Mouse (Mus musculus): Measurements from ENCODE around the gene Sec22b. TPM values are rescaled to one million over a fixed set of nuclear protein-coding genes. Genes with fewer than 3 reads are reported as not detected.

The Sec22b gene
- polyA plus RNA-seq, 1 experiment from 2014 or later, result 106 TPM

DNA sequence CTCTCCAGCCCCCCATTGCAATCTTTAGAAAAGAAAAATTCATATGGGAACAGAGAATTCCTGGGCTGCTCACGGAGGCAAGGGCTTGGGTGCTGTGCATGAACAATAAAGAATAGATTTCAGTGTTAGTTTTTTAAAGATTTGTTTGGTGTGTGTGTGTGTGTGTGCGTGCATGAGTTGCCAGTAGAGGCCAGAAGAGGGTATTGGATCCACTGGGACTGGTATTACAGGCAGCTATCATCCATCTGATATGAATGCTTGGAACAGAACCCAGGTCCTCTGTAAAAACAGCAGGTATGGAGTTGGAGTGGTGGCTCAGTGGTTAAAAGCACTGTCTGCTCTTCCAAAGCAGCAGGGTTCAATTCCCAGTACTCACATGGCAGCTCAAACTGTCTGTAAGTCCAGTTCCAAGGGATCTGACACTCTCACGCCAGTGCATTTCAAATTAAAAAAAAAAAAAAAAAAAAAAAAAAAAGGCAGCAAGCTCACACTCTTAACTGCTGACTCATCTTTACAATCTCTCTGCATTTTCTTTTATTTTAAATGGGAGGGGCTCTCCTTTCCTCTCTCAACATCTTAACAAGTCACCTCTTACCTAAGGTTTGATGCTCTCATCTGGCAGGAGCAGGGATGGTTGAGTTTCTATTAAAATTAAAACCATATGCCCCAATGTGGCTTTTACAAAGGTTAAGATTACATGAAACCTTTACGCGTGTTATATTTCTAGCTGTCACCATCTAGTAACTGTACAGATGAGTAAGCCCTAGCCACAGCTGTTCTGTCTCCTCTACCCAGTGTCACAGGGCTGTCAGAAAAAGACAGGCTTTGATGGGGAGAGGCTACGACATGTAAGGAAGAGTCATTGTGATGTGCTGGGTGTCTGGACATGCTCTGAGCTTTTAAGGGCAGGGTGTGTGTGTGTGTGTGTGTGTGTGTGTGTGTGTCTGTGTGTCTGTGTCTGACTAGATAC, 33.6 kb downstream of the Sec22b start:
- H3K4me3 ChIP-seq, result no peak overlapping the region
- no peaks in the 10 kb centered on the region for H3K9me3 ChIP-seq
- H3K4me2 ChIP-seq, result no peak overlapping the region
- H3K27me3 ChIP-seq, result no peaks in the 10 kb centered on the region; the same call in 1 of the 2 replicates
- H3K27ac ChIP-seq (replicated peaks), result no peak overlapping the region
- ATAC-seq (ENCODE audit: low read depth), result no peak
- H3K36me3 ChIP-seq, result no peaks in the 10 kb centered on the region
- peaks cover 60% of the 10 kb centered on the region for H3K4me1 ChIP-seq (replicated peaks)
- H3K9ac ChIP-seq, result no peak overlapping the region
- WGBS, result 86% methylated on average over 6 of the region's 6 CpGs

DNA sequence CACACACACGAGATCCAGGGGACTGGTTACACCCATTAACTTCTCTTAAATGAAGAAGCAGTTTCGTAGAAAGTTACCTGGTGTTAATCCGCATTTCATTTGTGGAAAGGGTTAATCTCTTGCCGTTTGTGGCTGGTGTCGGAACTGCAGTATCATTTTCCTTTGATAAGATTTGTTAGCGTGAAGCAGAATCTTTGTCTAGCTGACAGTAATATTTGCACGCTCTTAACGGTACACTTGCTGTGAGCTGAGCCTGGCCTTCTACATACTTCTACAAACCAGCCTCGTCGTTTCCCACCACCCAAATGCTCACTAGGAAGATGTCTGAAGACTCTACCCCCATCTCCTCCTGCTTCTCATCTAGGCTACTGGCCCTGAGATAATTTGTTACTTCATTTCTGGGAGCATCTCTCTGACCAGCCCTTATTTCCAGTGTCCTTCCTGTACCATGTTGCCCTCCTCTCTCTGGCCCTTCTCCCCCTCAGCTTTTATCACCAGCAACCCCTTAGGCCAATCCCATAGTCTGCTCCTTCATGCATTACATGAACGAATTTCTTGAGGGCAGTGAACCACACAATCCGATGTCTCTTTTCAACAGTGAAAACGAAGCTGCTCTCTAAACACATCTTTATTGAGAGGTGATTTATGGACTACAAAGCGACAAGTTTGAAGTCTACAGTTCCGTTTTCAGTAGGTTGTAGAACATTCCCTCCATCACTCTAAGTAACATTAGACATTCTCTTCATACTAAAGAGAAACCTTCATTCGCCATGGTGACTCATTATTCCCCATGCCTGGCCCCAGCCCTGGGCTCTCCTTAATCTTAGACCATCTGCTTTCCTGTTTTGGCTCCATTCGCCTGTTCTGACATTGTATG, 36.3 kb downstream of the Sec22b start:
- Histone ChIP-seq H3K4me3 (no peak overlapping the region), H3K4me1 (replicated peaks) (peaks cover 63% of the 10 kb centered on the region), H3K27ac (replicated peaks) (0 out of 2 replicates have a peak overlapping the region, but pooled peaks have one; percentile 29), H3K9ac (no peak overlapping the region), H3K4me2 (no peak overlapping the region), H3K36me3 (no peaks in the 10 kb centered on the region), H3K9me3 (no peaks in the 10 kb centered on the region), H3K27me3 (peaks cover 4% of the 10 kb centered on the region; the same call in 1 of the 2 replicates)
- 23% methylated on average over 17 of the region's 17 CpGs for WGBS
- peak; percentile 51; the same call in 1 of the 2 replicates for ATAC-seq (ENCODE audit: low read depth)

GRCm38 (mm10) chr3:97937945-97938266, 36.9 kb downstream of the Sec22b start:
- Histone ChIP-seq H3K4me1 (replicated peaks) (peaks cover 63% of the 10 kb centered on the region), H3K27ac (replicated peaks) (0 out of 2 replicates have a peak overlapping the region, but pooled peaks have one; percentile 19), H3K9me3 (no peaks in the 10 kb centered on the region), H3K36me3 (no peaks in the 10 kb centered on the region), H3K4me3 (no peak overlapping the region), H3K9ac (no peak overlapping the region), H3K4me2 (no peak overlapping the region), H3K27me3 (peaks cover 4% of the 10 kb centered on the region; the same call in 1 of the 2 replicates)
- WGBS, result 34% methylated on average over 6 of the region's 6 CpGs
- no peak for ATAC-seq (ENCODE audit: low read depth)

DNA sequence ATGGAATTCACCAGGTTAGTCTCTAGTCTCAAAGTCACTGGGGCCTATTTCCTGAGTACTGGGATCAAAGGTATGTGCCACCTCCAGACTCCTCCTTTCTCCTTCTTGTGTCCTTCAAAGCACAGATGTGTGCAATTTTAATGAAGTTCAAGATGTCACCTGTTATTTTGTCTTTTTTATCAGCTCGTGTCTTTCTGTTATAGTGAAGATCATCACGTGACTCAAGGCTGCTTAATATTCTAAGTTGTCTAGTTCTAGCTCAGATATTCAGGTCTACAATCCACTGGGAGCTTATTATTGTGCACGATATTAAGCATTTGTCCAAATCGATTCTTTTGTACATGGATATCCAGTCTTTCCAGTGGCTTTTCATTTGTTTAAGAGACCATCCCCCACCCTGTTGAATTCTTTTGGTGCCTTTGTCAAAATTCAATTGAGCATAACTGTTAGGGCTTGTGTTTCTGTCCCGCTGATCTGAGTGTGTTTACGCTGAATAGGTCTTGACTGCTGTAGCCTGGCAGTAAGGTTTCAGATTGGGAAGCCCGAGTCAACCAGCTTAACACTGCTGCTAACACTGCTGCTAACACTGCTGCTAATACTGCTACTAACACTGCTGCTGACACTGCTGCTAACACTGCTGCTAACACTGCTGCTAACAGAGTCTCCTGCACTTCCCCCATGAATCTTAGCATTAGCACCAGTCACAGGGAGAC, 38.0 kb downstream of the Sec22b start:
- Histone ChIP-seq H3K27ac (replicated peaks) (peak overlapping the region; percentile 64), H3K4me1 (replicated peaks) (peaks cover 58% of the 10 kb centered on the region), H3K4me3 (no peak overlapping the region), H3K9ac (no peak overlapping the region), H3K36me3 (no peaks in the 10 kb centered on the region), H3K27me3 (peaks cover 4% of the 10 kb centered on the region), H3K9me3 (no peaks in the 10 kb centered on the region), H3K4me2 (no peak overlapping the region)
- ATAC-seq (ENCODE audit: low read depth), result no peak
- WGBS, result 11% methylated on average over 7 of the region's 7 CpGs

GRCm38 (mm10) chr3:97939626-97940510, 38.9 kb downstream of the Sec22b start:
- Histone ChIP-seq H3K9ac (peak overlapping the region; percentile 23; the same call in 1 of the 2 replicates), H3K27ac (replicated peaks) (peak overlapping the region; percentile 64), H3K36me3 (no peaks in the 10 kb centered on the region), H3K4me3 (no peak overlapping the region), H3K27me3 (peaks cover 4% of the 10 kb centered on the region), H3K9me3 (no peaks in the 10 kb centered on the region), H3K4me1 (replicated peaks) (peaks cover 58% of the 10 kb centered on the region), H3K4me2 (no peak overlapping the region)
- ATAC-seq (ENCODE audit: low read depth), result peak; percentile 21; the same call in 1 of the 2 replicates
- WGBS, result 4% methylated on average over 10 of the region's 10 CpGs

DNA sequence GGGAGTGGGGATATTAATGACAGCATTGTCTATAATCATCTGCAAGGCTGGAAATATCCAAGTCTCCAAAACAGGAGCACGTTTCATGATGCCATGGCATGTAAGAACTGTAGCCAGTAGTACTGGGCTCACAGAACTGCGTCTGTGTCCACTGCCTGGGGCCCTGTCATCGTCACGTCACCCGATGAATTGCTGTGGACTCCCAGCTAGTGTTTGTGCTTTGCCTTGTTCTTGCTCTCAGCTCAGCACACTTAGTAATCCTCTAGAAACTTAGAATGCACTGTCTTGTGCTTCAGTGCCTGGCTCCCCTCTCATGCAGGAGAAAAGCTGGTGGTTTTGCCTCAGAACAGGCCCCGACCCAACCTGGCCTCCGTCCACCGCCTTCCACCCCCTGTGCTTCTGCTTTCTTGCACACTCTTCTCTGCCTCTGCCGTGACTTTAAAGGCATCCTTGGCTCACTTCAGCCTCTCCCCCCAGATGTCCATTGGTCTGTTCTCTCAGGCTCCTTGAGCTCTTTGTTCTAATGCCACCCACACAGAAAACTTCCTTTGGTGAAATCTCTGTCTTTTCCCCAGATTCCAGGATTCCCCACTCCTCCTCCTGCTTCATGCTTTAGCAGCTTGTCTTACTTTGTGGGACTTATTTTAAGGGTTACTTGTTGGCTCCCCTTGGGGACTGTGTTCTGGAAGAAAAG, 39.7 kb downstream of the Sec22b start:
- H3K27me3 ChIP-seq, result peaks cover 4% of the 10 kb centered on the region; the same call in 1 of the 2 replicates
- no peaks in the 10 kb centered on the region for H3K36me3 ChIP-seq
- H3K9me3 ChIP-seq, result no peaks in the 10 kb centered on the region
- H3K4me2 ChIP-seq, result no peak overlapping the region
- ATAC-seq (ENCODE audit: low read depth), result no peak
- H3K9ac ChIP-seq, result 0 out of 2 replicates have a peak overlapping the region, but pooled peaks have one; percentile 27
- H3K4me1 ChIP-seq (replicated peaks), result peaks cover 58% of the 10 kb centered on the region
- H3K27ac ChIP-seq (replicated peaks), result peak overlapping the region; percentile 64
- H3K4me3 ChIP-seq, result no peak overlapping the region
- 15% methylated on average over 9 of the region's 9 CpGs for WGBS

DNA sequence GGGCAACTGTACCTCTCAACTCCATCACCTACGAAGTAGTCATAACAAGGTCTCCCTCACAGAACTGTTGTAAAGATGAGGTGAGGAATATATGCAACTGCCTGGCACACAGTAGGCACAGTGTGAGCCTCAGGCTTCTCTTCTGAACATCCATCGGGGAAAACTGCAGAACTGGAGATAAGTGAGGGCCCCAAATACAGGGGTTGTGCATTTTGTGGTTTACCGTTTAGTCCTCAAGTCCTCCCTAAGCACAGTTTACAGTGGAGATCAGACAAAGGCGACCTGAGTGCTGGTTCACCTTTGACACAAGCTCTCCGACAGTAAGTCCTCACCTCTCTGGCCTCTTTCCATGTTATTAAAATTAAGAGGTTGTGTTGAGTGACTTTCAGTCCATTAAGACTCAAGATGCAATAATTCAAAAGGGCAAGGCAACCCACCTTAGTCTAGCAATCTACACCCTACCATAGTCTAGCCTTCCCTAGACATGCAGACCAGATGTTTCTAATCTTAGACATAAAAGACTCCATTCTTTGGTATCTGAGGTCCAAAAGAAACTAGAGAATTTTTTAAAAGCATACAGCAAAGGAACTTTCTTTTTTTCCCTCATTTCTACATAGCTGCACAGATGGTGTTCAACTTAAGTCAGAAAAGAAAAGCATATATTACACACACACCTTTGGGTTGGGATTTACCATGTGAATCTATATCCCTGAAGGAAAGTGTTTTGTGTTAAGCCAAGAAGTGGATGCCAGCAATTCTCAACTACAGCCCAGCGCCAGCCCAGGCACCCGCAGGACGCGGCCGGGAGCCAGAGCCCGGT, 40.7 kb downstream of the Sec22b start:
- ATAC-seq (ENCODE audit: low read depth), result no peak
- H3K4me3 ChIP-seq, result no peak overlapping the region
- H3K9me3 ChIP-seq, result no peaks in the 10 kb centered on the region
- H3K27ac ChIP-seq (replicated peaks), result peak overlapping the region; percentile 67
- peaks cover 4% of the 10 kb centered on the region; the same call in 1 of the 2 replicates for H3K27me3 ChIP-seq
- H3K4me1 ChIP-seq (replicated peaks), result peaks cover 61% of the 10 kb centered on the region
- peak overlapping the region; percentile 49; the same call in 1 of the 2 replicates for H3K9ac ChIP-seq
- 39% methylated on average over 11 of the region's 11 CpGs for whole genome bisulfite sequencing
- no peaks in the 10 kb centered on the region for H3K36me3 ChIP-seq
- H3K4me2 ChIP-seq, result peak overlapping the region; percentile 43

GRCm38 (mm10) chr3:97942260-97942950, 41.4 kb downstream of the Sec22b start:
- 0 out of 2 replicates have a peak overlapping the region, but pooled peaks have one; percentile 10 for H3K4me3 ChIP-seq
- peak overlapping the region; percentile 53 for H3K9ac ChIP-seq
- peaks cover 4% of the 10 kb centered on the region; the same call in 1 of the 2 replicates for H3K27me3 ChIP-seq
- no peaks in the 10 kb centered on the region for H3K36me3 ChIP-seq
- H3K9me3 ChIP-seq, result no peaks in the 10 kb centered on the region
- ATAC-seq (ENCODE audit: low read depth), result peak; percentile 15; the same call in 1 of the 2 replicates
- H3K27ac ChIP-seq (replicated peaks), result peak overlapping the region; percentile 67
- 6% methylated on average over 16 of the region's 16 CpGs for WGBS
- H3K4me1 ChIP-seq (replicated peaks), result peaks cover 59% of the 10 kb centered on the region
- H3K4me2 ChIP-seq, result peak overlapping the region; percentile 43

DNA sequence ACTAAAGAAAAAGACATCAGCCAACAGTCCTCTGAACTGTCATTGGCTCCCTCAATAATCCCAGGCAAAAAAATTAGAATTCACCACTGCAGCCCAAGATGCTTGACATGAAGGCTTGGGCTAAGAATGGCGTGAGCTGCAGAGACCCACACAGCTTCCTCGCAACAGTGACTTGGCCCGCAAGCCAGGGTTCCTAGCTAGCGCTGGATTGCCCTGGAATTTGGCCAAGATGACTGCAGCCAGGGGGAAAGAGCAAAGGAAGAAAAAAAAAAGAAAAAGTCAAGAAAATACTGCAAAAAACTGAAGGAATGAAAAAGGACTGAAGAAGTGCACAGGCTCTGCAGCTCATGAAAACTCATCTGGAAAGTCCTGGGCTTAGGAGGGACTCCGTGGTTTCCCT, 43.5 kb downstream of the Sec22b start:
- no peak overlapping the region for H3K27ac ChIP-seq (replicated peaks)
- whole genome bisulfite sequencing, result 69% methylated on average over 5 of the region's 5 CpGs
- no peak overlapping the region for H3K4me2 ChIP-seq
- no peaks in the 10 kb centered on the region for H3K9me3 ChIP-seq
- peaks cover 41% of the 10 kb centered on the region for H3K4me1 ChIP-seq (replicated peaks)
- peaks cover 4% of the 10 kb centered on the region; the same call in 1 of the 2 replicates for H3K27me3 ChIP-seq
- H3K36me3 ChIP-seq, result no peaks in the 10 kb centered on the region
- no peak overlapping the region for H3K9ac ChIP-seq
- no peak overlapping the region for H3K4me3 ChIP-seq
- no peak for ATAC-seq (ENCODE audit: low read depth)

All from neural tube, embryonic 13.5 days (tissue).